Mouse (Mus musculus): ENCODE results near the gene Arih1.

DNA sequence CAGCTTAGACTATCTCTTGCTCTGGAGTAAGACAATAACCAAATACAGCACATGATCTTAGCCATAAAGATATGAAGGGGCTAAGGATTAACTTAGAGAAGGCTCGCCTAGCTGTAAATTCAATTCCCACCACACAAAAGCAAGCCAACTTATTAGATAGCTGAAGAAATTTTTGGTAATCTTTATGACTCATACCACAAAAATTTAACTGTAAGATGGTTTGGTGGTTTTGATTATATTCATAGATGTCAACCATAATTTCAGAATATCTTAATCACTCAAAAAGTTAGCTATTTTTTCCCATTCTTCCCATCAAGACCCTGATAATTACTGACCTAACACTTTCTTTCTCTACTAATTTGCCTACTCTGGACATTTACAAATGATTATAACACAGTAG lies 17.0 kb downstream of the Arih1 start:
- TF ChIP-seq CTCF (IDR thresholded peaks at IDR 0.05; ENCODE audit: control insufficient read depth, insufficient read depth, low read length) = no peak
- TF ChIP-seq POLR2A (IDR thresholded peaks at IDR 0.05; ENCODE audit: borderline replicate concordance, control insufficient read depth, low read depth, low read length) = no peak

Data from bone marrow, adult 2 months (tissue).